Mouse (Mus musculus) myocyte (in vitro differentiated cells): ENCODE measurements at regions not wholly inside any gene's neighbourhood (a gene's known extent, or its start where the extent isn't known, plus 50 kb on each side); places are given as distances from the start of the nearest gene placed in this dataset.

ENCODE experiments used
- CEBPB ChIP-seq: IDR thresholded peaks from 2 replicates; pipeline ENCODE4 v1.6.1; 2011; ENCODE audit warnings: mild to moderate bottlenecking, moderate library complexity; ENCODE audit not compliant: poor library complexity, insufficient read depth, severe bottlenecking
- MAX ChIP-seq: IDR thresholded peaks from one replicate; pipeline ENCODE4 v1.6.1; 2011; ENCODE audit warnings: low read depth, mild to moderate bottlenecking, control low read depth
- MYOG ChIP-seq, 3 experiments: IDR thresholded peaks; one replicate each; pipeline ENCODE4 v1.6.1; 2011; ENCODE audit warnings: control low read depth in 2 of 3, low read depth in 2 of 3, mild to moderate bottlenecking in 2 of 3; ENCODE audit not compliant: insufficient read length in 2 of 3, control insufficient read depth in 1 of 3, insufficient read depth in 1 of 3
- POLR2A ChIP-seq: IDR thresholded peaks from one replicate; pipeline ENCODE4 v1.6.1; 2011; ENCODE audit warnings: low read depth, mild to moderate bottlenecking, control low read depth, moderate library complexity; ENCODE audit not compliant: insufficient read length
- POLR2AphosphoS2 ChIP-seq: IDR thresholded peaks from one replicate; pipeline ENCODE4 v1.6.1; 2011; ENCODE audit warnings: low read depth, control low read depth; ENCODE audit not compliant: insufficient read length
- REST ChIP-seq: IDR thresholded peaks from one replicate; pipeline ENCODE4 v1.6.1; 2011; ENCODE audit warnings: mild to moderate bottlenecking, control low read depth, moderate library complexity; ENCODE audit not compliant: insufficient read depth, insufficient read length
- TCF3 ChIP-seq: IDR thresholded peaks from one replicate; pipeline ENCODE4 v1.6.1; 2011; ENCODE audit warnings: low read depth, control low read depth; ENCODE audit not compliant: insufficient read length
- USF1 ChIP-seq: IDR thresholded peaks from one replicate; pipeline ENCODE4 v1.6.1; 2011; ENCODE audit warnings: low read depth, mild to moderate bottlenecking, control low read depth, moderate library complexity

DNA sequence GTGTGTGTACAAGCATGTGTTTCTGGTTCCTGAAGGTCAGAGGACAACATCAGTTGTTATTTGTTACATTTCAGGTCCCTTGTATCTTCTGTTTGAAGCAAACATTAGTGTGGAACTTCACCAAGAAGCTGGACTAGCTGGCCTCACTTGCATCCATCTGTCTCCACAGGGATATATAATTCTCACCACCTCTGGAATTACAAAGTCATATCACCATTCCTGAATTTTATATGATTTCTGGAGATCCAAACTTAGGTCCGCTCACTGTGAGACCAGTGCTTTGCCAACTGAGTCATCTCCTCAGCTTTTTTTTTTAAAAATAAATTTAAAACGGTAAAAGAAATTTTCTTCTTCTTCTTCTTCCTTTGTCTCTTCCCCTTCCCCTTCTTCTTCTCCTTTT is 311.3 kb upstream of the Zmiz1 start:
- TF ChIP-seq MYOG (IDR thresholded peaks at IDR 0.05; ENCODE audit: control insufficient read depth in 1 of 3, insufficient read depth in 1 of 3, insufficient read length in 2 of 3, low read depth in 2 of 3) (no peak), MAX (no peak), USF1 (no peak), POLR2AphosphoS2 (no peak), POLR2A (no peak), REST (no peak), CEBPB (no peak), TCF3 (no peak)
